Mouse (Mus musculus): Measurements from ENCODE around the gene Hipk4. TPM values are rescaled to one million over a fixed set of nuclear protein-coding genes. Genes with fewer than 3 reads are reported as not detected.

Hipk4 gene
- polyA plus RNA-seq, 1 experiment from 2014 or later = 0.87 TPM

DNA sequence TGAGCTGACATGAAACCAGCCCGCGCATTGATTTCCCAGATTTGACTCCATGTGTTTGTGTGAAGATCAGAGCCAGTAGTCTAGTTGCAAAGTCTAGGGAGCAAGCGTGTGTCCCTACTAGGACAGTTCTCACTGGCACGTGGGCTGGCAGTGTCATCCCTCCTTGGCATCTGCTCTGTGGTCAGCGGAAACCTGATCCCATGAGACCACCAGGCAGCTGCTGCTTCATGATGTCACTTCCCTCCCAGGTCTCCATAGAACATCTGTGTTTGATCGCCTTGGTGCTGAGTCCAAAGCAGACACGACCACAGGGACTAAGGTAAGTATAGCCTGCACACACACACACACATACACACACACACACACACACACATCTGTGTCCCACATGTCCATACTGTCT is 55.4 kb downstream of the Hipk4 start:
- no peak for ATAC-seq (ENCODE audit: low FRiP score, low read depth)
- Histone ChIP-seq H3K36me3 (peaks cover 96% of the 10 kb centered on the region), H3K9ac (no peak overlapping the region), H3K4me2 (replicated peaks) (no peak overlapping the region), H3K27me3 (no peaks in the 10 kb centered on the region), H3K4me3 (no peak overlapping the region), H3K9me3 (no peaks in the 10 kb centered on the region), H3K4me1 (no peaks in the 10 kb centered on the region), H3K27ac (no peak overlapping the region)
- WGBS = 52% methylated on average over 7 of the region's 7 CpGs

DNA sequence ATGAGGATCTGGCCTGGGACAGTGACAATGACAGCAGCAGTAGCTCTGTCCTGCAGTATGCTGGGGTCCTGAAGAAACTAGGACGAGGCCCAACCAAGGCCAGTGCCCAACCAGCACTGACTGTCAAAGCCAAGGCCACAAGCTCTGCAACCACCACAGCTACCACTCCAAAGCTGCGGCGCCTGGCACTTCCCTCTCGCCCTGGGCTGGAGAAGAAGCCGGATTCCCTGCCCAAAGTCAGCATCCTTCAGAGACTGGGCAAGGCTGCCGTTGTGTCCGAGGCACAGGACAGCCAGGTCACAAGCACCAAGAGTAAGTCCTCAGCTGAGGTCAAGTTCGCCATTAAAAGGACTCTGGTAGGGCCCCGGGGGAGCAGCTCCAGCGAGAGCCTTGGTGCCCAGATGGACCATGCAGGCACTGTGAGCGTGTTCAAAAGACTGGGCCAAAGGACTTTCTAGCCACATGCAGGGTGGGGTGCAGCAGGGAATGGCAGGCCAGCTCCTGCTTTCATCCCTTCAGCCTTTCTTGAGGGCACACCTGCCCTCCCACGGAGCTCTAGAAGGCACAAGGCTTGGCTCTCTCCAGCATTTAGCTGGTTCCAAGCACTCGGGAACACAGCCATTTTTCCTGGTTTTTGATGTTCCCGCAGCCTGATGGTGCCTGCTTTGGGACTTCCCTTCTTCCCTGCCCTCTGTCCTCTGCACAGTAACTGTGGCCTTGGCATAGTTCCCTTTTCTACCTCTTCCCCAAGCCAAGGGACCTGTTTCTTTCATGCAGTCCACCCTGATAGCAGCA is 57.5 kb downstream of the Hipk4 start:
- Histone ChIP-seq H3K4me2 (replicated peaks) (no peak overlapping the region), H3K9me3 (no peaks in the 10 kb centered on the region), H3K4me1 (no peaks in the 10 kb centered on the region), H3K4me3 (no peak overlapping the region), H3K9ac (peak overlapping the region; percentile 13; the same call in 1 of the 2 replicates), H3K27me3 (no peaks in the 10 kb centered on the region), H3K36me3 (peaks cover 89% of the 10 kb centered on the region), H3K27ac (no peak overlapping the region)
- 90% methylated on average over 14 of the region's 14 CpGs for WGBS
- ATAC-seq (ENCODE audit: low FRiP score, low read depth) = no peak

Other genes with a start within 250 kb of the Hipk4 start
- gene Ltbp4, start 185.6 kb upstream of the Hipk4 start, polyA plus RNA-seq (2015; fragmentation: Nextera tagmentation; extraction: Ambion mirVana) = 25.8 and 29.3 TPM in 2 replicates
- gene Shkbp1, start 167.2 kb upstream of the Hipk4 start, polyA plus RNA-seq (2015; fragmentation: Nextera tagmentation; extraction: Ambion mirVana) = 49.2 and 54.5 TPM in 2 replicates
- gene Gm20479, start 165.8 kb upstream of the Hipk4 start, polyA plus RNA-seq (2015; fragmentation: Nextera tagmentation; extraction: Ambion mirVana) = not detected in 2 replicates
- 0.17 and 0.23 TPM in 2 replicates for gene Sptbn4, start 75.6 kb upstream of the Hipk4 start, polyA plus RNA-seq (2015; fragmentation: Nextera tagmentation; extraction: Ambion mirVana)
- gene Blvrb, start 75.3 kb upstream of the Hipk4 start, polyA plus RNA-seq (2015; fragmentation: Nextera tagmentation; extraction: Ambion mirVana) = 38.9 and 46.3 TPM in 2 replicates
- 33.6 and 36.3 TPM in 2 replicates for gene Sertad3, start 49.5 kb upstream of the Hipk4 start, polyA plus RNA-seq (2015; fragmentation: Nextera tagmentation; extraction: Ambion mirVana)
- gene Sertad1, start 36.4 kb upstream of the Hipk4 start, polyA plus RNA-seq (2015; fragmentation: Nextera tagmentation; extraction: Ambion mirVana) = 37.8 and 39.2 TPM in 2 replicates
- 5.2 TPM in 2 replicates for gene Prx, start 23.9 kb upstream of the Hipk4 start, polyA plus RNA-seq (2015; fragmentation: Nextera tagmentation; extraction: Ambion mirVana)
- 94.8 and 95.0 TPM in 2 replicates for gene Pld3, start 30.0 kb downstream of the Hipk4 start, polyA plus RNA-seq (2015; fragmentation: Nextera tagmentation; extraction: Ambion mirVana)
- 34.6 and 37.0 TPM in 2 replicates for gene 2310022A10Rik, start 30.0 kb downstream of the Hipk4 start, polyA plus RNA-seq (2015; fragmentation: Nextera tagmentation; extraction: Ambion mirVana)
- 114 and 117 TPM in 2 replicates for gene Akt2, start 68.3 kb downstream of the Hipk4 start, polyA plus RNA-seq (2015; fragmentation: Nextera tagmentation; extraction: Ambion mirVana)
- 0.10 TPM in 1 of 2 replicates, not detected in the other for gene Ttc9b, start 130.6 kb downstream of the Hipk4 start, polyA plus RNA-seq (2015; fragmentation: Nextera tagmentation; extraction: Ambion mirVana)
- gene Map3k10, start 151.3 kb downstream of the Hipk4 start, polyA plus RNA-seq (2015; fragmentation: Nextera tagmentation; extraction: Ambion mirVana) = 8.2 and 8.8 TPM in 2 replicates
- 4.9 and 6.3 TPM in 2 replicates for gene Zfp607b, start 166.1 kb downstream of the Hipk4 start, polyA plus RNA-seq (2015; fragmentation: Nextera tagmentation; extraction: Ambion mirVana)
- gene Zfp60, start 208.1 kb downstream of the Hipk4 start, polyA plus RNA-seq (2015; fragmentation: Nextera tagmentation; extraction: Ambion mirVana) = 47.5 TPM in 2 replicates